Mouse (Mus musculus) cerebellum, adult 2 months (tissue): ENCODE results near the gene Nop9.
A peak's percentile ranks its signal among the peaks of the same experiment; 100 is the strongest.

Experiments used
- CTCF ChIP-seq: fragments of 200-500 bp; IDR thresholded peaks from 2 replicates; pipeline ENCODE4 v1.5.1; 2011; ENCODE audit warnings: low read depth, mild to moderate bottlenecking, control low read depth, low read length, moderate library complexity, borderline replicate concordance; ENCODE audit not compliant: insufficient read depth
- POLR2A ChIP-seq: fragments of 200-500 bp; IDR thresholded peaks from 2 replicates; pipeline ENCODE4 v1.6.1; 2011; ENCODE audit warnings: low read length, control low read depth, borderline replicate concordance; ENCODE audit not compliant: insufficient read depth

- TF ChIP-seq POLR2A: no peak
- peak; percentile 22; the same call in 1 of the 2 replicates for TF ChIP-seq CTCF
Observed at GRCm38 (mm10) chr14:55762001-55762821, 16.7 kb downstream of the Nop9 start.
